Mouse (Mus musculus): ENCODE data around the gene Slc9a7.

Slc9a7 gene

GRCm38 (mm10) chrX:20061764-20062480, 229.7 kb downstream of the Slc9a7 start:
- WGBS = 75% methylated on average over 3 of the region's 3 CpGs

GRCm38 (mm10) chrX:20060769-20061315, 230.8 kb downstream of the Slc9a7 start:
- WGBS = 13% methylated on average over 43 of the region's 47 CpGs

GRCm38 (mm10) chrX:20060096-20060768, 231.4 kb downstream of the Slc9a7 start:
- WGBS = 5% methylated on average over 62 of the region's 65 CpGs

GRCm38 (mm10) chrX:20059381-20059971, 232.1 kb downstream of the Slc9a7 start, which contains the start of gene Chst7:
Gene Chst7 (plus strand): TSS chrX:20059560.
- 8% methylated on average over 39 of the region's 40 CpGs for WGBS
